Mouse (Mus musculus) heart, adult 8-10 months (tissue): Measurements from ENCODE around the gene Hhex. TPM values are rescaled to one million over a fixed set of nuclear protein-coding genes. Genes with fewer than 3 reads are reported as not detected.
A peak's percentile ranks its signal among the peaks of the same experiment; 100 is the strongest.

Experiments used
- DNase-seq: peaks from one replicate; pipeline ENCODE4 v3.0.0; 2022; ENCODE audit warnings: low spot score
- total RNA-seq, 4 experiments: library from RNA; stranded (reverse); gene quantifications; 2 replicates each; pipeline ENCODE4 v1.2.4; 2022

Gene Hhex
- total RNA-seq, result 1 to 10 TPM; 3.0 to 4.1 (median 3.5) TPM

DNA sequence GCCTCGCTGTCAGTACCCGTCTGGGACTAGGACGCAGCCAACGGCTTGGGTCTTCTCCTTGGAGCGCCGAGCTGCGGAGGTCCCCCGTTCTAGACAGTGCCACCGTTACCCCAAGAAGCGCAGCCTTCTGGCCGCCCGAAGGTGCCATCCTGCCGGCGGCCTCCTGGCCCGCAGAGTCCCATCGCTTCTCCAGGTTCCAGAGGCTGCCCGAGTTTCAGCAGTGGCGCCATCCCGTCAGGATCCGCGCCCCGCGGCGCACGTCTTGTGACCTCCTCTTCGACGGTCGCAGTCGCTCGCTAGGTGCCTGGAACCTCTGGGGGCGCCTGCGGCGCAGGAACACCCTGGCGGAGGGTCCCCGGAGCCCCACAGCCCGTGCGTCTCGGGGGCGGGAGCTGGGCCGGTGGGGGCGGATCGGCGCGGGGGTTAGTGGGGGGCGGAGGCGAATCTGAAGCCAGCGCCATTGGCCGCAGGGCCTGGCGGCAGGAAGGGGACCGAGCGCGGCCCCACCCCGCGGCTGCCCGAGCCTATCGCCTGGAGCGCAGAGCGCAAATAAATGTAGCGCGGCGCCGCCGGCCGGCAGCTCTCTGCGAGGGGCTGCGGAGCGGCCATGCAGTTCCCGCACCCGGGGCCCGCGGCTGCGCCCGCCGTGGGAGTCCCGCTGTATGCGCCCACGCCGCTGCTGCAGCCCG, at the start of gene Hhex:
TSS of gene Hhex (plus strand) at position 548 of the 689 bp plus-strand sequence.
- peak; percentile 74 for DNase-seq

DNA sequence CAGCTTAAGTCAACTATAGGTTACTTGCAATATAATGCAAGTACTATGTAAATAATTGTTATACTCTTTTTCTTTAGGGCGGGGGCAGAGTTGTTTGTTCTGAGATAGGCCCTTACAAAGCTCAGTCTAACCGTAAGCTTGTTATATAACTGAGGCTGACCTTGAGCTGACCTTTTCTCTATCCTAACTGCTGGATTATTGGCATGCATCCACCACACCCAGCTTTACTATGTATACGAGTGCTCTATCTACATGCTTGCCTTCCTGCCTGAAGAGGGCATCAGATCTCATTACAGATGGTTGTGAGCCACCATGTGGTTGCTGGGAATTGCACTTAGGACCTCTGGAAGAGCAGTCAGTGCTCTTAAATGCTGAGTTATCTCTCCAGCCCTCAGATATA, 48.5 kb upstream of the Hhex start:
- no peak for DNase-seq

DNA sequence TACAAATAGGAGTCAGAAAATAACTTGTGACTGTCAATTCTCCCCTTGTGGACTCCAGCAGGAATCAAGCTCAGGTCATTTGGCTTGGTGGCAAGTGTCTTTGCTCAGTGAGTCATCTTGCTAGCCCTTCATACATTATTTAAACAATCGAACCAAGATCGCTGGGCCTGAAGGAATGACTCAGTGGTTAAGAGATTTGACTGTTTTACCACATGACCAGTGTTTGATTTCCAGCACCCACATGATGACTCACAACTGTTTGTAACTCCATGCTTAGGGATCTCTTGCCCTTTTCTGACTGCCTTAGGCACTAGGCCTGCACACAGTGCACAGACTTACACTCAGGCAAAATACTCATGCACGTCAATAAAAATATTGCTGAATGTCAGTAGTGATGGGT, 42.7 kb upstream of the Hhex start:
- DNase-seq, result no peak

DNA sequence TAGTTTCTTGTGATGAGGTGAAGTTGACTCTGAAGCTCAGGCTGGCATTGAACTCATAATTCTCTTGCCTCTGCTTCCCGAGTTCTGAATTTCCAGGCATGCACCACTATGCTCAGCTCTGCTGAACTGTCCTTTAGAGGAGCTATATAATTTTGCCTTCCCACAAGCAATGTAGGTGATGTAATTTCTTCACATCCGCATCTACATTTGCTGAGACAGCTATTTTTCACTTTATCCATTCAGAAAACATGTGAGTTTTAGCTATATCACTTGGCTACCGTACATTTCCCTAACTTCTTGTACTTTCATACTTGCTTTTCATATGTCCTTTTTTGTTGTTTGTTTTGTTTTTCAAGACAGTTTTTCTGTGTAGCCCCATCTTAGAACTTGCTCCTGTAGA, 38.3 kb upstream of the Hhex start:
- DNase-seq, result no peak

DNA sequence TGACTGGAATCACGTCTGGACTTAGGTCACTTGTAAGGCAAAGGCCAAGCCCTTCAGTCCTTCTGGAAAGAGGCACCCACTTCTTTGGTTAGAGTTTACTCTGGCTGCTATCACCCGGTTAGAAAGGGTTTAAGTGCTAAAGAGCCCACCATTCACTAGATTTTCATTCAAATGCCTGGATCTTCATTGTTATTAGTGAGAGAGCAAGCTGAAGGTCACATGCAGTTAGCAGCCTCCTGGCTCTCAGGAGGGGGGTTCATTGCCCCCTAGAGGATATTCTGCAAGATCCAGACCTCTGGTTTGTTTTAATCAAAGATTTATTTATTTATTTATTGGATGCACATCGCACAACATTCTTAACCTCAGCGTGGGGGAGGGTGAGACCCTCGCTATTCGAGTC, 33.7 kb upstream of the Hhex start:
- no peak for DNase-seq

DNA sequence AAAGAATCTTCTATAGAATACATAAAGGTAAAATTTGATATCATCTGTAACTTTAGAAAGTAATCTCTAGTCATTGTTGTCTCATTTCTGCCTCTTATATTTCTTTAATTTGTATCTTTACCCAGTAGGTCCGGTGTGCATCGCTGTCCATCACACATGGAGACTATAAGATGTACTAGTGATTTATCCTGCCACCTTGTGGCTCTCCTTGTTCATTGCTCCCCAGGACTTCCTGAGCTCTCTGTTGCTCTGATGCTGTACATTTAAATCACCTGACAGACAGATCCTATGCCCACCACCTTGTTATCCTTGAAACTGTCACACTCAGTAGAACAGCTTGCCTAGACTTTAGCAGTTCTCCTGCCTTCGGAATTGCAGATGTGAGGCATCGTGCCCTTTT, 16.3 kb upstream of the Hhex start:
- DNase-seq, result peak; percentile 24

DNA sequence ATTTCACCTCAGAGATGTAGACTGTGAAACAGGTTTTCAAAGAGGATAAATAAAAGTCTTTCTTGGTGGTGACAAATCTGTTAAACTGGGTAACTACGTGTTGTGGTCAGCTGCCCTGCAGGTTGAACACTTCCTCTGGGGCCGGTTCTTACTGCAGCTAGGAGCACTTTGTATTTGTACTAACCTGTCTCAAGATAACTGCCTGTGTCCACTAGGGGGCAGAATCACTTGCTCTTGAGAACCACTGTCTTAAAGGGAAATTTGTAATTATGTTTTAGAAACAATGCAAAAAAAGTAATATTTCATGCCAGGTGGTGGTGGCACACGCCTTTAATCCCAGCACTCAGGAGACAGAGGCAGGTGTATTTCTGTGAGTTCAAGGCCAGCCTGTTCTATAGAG, 15.0 kb upstream of the Hhex start:
- peak; percentile 65 for DNase-seq

DNA sequence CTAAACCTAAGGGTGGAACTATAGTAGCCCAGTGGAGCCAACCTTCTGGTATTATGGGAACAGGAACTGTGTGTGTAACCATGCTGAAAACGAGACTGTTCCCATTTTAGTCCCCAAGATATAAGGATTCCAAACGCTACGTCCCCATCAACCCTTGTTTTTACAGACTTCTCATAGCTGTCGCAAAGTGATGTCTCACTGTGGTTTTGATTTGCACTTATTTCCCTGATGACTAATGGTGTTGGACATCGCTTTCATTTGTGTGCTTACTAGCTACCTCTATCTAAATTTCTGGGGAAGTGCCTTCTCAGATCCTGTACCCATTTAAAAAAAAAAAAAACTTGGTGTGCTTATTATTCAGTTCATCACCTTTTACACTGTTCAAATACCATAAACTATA, 6.0 kb upstream of the Hhex start:
- no peak for DNase-seq

DNA sequence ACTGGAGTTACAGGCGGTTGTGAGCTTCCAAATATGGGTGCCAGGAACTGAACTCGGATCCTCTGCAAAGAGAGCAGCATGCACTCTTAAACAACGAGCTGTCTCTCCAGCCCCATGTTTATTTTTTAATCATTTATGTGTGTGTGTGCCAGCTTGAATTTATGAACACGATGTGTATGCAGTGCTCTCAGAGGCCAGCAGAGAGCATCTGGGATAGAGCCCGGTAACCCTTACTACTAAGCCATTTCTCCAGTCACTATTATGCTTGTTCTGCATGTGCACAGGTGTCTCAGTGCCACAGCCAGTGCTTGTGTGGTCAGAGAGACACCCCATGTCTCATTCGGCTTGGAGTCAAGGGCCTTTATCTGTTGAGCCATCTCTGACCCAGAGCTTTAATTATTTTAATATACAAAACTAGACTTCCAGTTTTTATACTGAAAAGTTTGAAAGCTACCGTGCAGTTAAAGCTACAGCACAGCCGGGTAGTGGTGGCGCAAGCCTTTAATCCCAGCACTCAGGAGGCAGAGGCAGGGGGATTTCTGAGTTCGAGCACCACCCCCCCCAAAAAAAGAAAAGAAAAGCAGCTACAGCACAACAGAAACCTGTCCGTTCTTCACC, 3.4 kb upstream of the Hhex start:
- DNase-seq, result no peak

DNA sequence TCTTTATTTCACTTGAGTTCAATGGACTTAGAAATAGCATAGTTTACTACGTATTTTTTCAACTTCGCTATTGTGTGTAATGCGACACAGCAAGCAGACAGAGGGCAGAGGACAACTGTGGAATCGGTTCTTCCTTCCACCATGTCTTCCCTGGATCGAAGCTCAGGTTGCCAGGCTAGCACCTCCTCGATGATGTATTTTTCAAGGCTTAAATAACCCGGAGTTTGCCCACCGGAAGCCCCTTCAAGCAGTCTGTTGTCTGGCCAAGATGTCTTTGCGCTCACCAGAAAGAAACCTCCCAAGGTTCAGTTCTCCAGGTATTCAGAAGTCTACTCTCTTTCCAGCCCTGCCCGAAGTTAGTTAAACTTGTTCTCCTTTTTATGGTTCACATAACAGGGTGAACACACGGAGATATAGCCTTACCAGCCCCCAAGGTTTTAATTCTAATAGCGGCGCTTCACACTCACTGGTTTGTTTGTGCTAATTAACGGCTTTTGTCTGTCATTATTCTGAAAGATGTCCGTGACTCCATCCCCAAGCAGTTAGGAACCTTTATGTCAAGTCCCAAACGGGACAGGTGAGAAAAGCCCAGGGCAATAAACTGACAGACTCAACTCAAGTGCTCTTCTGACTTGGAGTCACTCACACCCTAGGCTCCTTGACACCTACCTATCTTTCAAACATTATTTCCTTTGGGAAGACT, 1.6 kb upstream of the Hhex start:
- DNase-seq, result no peak

DNA sequence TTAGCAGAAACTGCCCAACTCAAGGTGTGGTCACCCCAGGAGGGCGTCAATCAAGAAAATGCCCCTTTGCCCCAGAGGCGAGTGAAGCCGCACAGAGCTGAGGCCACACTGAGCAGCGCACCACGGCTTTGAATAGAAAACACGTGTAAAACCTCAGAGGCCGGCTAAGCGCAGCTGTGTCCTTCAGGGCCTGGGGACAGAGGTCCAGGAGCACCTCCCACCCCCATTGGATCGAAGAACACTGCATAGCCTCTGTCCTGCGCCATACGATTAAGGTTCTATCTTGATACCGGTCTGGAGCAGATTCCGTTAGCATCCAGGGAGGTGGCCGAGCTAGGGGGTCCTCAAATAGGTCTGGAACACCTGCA, 731 bp upstream of the Hhex start:
- DNase-seq, result no peak

DNA sequence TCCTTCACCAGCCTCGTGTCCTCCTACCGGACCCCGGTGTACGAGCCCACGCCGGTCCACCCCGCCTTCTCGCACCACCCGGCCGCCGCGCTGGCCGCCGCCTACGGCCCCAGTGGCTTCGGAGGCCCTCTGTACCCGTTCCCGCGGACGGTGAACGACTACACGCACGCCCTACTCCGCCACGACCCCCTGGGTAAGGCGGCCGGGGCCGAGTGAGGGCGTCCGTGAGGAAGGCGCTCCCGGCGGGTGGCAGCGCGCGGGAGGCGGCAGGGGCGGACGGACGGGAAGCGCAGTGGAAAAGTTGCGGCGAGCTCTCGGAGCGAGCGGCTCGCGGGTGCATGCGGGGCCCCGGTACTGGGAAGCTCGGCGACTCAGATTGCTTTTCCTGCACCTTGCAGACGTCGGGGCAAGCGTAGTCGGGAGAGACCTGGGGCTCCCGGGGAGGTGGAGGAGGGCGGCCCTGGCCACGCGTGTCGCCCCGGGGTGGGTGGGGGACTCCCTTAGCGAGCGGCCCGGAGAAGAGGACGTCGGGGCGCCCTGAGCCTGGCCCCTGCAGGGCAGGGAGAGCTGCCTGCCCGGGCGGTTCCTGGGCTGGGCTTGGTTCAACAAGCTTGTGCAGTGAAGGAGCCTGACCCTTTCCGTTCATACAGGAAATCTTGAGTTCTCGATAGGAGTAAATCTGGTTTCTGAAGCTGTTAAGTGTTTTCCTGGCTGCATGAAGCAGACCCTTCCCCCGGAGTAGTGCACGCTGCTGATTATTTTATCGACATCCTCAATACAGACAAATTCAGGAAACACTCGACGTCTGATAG, 637 bp downstream of the Hhex start:
- peak; percentile 77 for DNase-seq

DNA sequence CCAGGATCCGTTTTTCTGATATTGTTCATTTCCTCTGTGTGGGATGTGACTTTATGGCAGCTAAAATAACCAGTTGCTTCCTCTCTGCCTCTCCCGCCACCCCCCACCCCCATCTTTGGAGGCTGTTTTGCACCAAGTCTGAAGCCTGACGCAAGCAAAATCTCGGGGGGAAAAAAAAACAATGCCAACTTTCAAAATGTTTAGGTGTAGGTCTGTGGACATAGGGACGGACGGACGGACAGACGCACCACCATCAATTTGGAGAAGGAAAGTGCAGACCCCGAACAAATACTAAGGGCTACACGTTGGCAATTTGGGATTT, 1.2 kb downstream of the Hhex start:
- no peak for DNase-seq

DNA sequence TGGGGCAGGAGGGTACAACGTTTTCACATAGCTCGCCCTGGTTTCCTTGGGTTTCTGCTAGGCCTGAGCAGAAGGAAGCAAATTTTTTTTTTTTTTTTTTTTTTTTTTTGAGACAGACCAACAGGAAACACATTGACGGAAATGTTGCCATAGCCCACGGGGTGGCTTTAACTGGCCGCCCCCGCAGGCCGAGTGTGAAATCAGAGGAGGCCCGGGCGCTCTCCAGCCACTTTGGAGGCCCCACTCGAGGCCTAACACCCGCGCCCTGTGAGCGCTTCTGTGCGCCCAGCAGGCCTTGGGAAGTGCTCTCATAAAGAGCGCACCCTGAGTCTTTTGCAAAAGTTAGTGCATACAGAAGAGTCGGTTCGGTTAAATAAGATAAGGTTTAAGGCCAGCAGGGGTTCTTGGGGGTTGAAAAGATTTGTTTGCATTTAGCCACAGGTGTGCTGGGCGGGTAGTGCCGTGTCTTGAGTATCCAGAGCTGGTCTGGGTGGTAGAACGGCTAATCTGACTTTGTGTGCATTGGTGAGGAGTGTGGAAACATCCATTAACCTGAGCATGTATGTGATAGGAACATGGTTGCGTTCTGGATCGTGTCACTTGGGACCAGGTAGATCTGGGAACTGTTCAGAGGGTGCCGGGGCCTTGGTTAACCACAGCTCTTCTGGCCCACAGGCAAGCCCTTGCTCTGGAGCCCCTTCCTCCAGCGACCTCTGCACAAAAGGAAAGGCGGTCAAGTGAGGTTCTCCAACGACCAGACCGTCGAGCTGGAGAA, 2.1 kb downstream of the Hhex start:
- DNase-seq, result peak; percentile 24

DNA sequence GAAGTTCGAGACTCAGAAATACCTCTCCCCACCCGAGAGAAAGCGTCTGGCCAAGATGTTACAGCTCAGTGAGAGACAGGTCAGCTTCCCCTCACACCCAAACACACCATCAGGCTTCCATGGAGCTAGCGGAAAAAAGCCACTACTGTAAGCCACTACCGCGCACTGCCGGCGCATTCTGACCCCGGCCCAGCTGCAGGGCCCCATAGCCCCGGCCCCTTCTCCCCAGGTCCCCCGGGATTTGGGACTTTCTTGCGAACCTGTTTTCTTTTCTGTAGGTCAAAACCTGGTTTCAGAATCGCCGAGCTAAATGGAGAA, 2.6 kb downstream of the Hhex start:
- no peak for DNase-seq

DNA sequence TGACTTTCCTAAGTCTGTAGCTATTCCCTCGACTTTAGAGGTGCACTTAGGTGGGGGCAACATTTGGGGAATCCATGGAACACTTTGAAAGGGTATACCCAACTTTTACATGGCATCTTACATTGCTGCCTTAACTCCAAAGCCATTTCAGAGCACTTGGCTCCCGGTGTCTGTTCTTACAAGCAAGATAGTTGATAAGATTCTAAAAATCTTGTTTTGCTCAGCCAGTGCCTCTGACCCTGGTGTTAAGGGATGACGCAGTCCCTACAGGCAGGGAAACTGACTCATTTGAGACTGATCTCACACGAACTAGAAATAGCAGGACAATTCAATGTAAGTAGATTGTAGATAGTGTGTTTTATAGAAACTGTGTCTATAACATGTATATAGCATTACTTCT, 5.6 kb downstream of the Hhex start:
- DNase-seq, result no peak

DNA sequence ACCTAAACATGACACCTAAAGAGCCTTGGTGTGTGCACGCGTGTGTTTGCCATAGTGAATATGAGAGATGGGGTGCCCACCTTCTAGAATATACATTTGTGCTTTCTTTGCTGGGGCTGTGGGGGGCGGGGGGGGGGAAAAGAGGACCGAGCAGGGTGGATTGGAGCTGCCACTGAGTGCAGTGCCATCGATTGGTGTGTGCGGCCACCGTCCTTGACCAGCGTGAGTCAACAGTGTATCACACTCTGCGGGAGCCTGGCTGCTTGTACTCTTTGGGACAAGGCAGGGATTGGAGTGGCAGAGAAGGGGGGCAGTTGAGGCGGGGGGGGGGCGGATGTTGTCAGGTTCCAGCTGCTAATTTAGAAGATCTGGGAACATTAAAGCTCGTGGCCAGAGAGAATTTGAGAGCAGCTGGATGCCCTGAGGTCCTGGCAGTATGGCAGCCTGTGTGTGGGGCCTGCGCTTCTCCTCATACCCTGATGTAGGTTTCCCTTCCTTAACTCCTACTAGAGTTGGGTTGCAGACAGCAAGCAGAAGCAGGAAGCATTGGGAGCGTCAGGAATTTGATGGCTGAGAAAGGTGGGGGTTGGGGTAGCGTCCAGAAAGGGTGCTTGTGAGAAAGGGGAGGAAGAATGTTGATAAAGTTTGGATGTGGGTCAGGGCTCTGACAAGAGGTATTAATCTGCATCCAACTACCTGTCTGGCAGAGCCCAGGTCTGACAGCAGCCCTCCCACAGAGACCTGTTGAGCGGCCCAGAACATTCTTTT, 6.3 kb downstream of the Hhex start:
- no peak for DNase-seq

DNA sequence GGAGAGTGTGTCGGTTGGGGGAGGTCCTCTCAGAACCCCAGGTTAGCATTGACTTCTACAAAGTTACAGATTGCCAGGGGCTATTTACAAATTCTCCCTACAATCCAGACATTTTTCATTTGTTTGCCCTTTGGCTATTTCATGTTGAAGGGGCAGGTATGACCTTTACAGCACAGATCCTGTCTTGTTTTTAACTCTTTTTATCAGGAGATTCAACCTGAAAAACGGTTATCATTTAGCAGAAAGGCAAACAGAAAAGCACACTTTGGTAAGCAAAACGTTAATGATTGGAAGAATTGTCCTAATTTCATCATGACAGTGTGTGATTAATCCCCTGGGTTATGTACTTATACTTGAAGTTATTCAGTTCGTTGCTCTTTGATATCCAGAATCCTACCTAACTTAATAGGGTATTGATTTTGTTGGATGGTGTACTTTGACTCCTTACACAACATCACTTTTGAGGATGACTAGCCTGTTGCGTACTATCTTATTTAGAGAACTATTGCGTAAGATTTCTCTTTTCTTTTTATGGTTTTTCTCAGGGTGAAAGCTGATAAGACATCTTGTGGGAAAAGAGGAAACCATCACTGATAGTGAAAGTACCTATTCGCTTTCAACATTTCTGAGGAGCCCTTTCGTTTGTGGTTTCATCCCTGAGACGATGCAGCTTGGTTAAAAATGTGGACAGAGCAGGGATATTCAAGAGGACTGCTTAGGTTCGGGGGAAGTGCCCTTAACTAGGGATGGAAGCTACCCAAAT, 8.1 kb downstream of the Hhex start:
- no peak for DNase-seq

DNA sequence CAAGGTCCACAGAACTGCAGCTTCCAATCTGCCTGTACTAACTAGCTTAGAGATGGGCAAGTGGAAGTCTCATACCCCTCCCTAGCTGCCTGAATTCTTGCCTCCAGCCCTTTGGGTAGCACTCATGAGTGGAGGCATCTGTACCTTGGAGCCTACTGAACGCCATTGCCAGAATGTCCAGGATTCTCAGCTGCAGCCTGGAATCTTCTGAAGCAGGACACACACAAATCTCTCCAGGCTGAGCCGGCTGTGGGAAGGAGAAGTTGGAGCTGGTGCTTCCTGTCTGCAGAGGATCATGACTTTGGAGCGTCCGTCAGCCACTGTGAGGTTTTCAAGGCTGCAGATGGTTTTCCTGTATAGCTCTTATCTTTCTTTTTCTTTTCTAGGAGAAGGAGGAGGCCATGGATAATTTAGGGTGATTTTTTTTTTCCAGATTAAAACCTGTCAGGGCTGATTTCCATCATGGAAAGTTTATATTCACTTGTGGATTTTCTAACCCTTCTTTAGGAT, 9.1 kb downstream of the Hhex start:
- DNase-seq, result no peak

DNA sequence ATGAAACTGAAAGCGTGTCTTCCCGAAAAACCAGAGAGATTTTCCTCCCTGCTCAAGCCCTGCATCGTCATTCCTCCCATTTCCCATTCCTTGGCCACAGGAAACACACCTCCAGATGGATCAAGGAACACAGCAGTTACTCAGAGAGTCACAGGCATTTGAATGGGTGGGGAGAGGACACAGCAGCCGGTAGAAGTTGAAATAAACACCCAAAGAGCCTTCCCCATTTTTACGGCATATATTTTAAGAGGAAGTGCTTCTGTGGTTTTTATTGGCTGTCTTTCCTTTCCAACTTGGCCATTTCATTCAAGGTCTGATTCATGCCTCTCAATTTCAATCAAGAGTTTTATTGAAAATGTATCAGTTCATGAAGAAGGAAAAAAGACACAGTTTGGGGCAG, 13.6 kb downstream of the Hhex start:
- DNase-seq, result no peak
